ENCODE assay signal across 2 mouse cellular contexts in the genomic region with DNA sequence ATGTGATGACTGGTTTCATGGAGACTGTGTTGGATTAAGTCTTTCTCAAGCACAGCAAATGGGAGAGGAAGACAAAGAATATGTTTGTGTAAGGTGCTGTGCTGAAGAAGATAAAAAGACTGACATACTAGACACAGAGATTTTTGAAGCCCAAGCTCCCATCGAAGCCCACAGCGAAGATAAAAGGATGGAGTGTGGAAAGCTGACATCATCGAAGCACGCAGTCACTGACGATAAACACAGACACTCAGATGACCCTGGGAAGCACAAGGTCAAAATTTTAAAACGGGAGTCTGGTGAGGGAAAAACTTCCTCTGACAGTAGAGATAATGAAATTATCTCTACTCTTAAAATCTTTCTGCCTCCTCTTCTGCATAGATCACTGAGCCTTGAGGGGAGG. TPM values are rescaled to one million over a fixed set of nuclear protein-coding genes. Genes with fewer than 3 reads are reported as not detected.
"Had no signal": no experiment of that assay in that cellular context is flagged by ENCODE, and none has a peak within 500 bp of the region (broad histone marks: within the 10 kb centered on the region; RNA-seq: fewer than 3 reads in every experiment).

No protein-coding gene starts in this region.

RNA-seq across cellular contexts. Expression of a gene that starts 38.9 kb away (rescaled TPM):
- polyA plus RNA-seq: spleen, adult 2 months; thymus, adult 2 months had no signal
